Mouse (Mus musculus) testis, postnatal 10 days (tissue): ENCODE measurements around the gene A930033H14Rik.

Source experiments
- DNase-seq: peaks from one replicate; pipeline ENCODE4 v3.0.0; 2021; ENCODE audit warnings: low spot score

The A930033H14Rik gene

DNA sequence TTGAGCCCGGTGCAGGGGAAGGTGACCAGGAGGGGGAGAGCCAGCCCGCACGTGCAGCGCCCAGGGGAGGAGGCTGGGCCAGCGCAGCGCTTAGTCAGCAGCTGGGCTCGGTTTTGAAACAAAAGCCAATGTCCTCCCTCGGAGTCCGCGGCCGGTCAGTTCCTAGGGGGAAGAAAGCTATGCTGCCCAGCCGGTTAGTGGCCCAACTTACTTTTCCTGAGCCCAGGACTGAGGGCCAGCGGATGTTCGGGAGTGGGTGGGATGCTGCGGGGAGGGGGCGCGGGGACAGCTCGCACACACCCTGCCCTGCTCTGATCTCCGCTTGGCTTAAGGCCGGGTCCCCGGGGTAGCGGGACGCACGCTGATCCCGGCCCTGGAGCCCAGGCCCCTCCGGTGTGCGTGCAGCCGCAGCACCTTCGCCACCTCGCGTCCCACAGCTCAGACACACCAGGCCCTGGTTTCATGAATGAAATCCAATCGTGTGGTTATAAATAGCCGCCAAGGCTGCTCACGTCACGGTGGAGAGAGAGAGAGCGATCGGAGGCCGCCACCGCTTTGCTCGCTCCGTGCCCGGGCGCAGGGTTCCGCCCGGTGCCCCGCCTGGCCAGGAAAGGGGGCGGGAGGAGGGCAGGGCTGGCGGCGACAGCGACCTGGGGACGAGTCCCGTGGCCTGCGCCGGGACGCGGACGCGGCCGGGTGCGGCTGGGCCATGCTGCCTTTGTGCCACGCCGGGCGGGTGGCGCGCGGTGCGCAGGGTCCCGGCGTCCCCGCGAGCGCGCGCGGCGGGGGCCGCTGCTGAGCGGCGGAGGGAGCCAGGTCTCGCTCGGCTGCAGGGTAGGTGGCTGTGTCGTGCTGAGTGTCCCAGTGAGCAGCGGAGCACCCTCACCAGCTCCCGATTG, at the start of gene A930033H14Rik:
A930033H14Rik (minus strand) TSS at position 557 of the 899 bp plus-strand sequence.
- DNase-seq: peak; percentile 84

DNA sequence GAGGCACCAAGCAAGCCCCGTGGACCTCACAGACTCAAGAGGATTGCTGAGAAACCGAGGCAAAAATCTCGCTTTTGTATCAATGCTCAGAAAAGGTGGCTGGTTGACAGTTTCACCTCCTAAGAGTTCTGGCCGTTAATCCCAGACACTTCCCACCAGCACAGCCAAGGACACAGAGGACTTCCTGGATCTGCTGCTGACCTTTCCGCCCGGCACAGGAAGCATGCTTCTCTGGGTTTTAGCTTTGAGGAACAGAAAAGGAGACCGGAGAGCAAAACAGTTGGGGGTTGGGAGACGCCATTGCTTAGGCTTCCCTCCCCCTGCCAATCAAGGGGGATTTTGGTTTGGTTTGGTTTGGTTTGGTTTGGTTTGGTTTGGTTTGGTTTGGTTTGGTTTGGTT, 47.0 kb upstream of the A930033H14Rik start:
- DNase-seq: no peak

DNA sequence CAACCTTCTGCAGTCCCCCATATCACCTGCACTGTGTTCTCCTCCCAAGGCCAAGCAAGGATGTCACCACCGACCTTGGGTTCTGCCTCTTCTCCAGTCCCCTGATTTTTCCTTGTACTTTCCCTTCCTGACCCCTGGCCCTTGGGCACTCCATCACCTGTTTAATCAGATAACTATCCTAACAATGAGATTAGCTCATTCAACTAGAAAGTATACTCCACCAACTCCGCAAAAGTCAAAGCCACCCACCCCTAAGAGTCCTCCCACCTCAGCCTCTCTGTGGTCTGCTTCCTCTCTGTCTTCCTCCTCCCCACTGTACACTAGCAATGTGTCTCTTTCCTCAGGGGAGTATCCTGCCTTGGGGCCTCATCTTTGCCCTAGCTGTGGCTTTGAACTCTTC, 46.3 kb upstream of the A930033H14Rik start:
- DNase-seq: no peak

DNA sequence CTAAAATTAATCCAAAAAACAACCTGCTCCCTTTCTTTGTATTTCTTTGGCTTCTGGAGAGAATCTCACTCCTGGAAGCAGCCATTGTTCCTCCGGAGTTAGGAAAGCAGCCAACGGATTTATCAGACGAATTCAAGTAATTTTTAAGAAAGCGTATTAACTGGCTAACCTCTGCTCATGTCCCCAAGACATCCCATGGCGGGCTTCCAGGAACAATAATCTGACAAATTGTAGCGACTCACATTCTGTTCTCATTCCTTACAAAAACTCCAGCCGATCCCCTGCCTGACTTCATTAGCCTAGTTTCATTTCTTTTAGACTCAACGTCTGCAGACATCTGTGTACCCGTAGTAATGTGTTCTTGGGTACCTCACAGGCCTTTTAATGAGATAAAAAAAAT, 45.7 kb upstream of the A930033H14Rik start:
- DNase-seq: peak; percentile 79

DNA sequence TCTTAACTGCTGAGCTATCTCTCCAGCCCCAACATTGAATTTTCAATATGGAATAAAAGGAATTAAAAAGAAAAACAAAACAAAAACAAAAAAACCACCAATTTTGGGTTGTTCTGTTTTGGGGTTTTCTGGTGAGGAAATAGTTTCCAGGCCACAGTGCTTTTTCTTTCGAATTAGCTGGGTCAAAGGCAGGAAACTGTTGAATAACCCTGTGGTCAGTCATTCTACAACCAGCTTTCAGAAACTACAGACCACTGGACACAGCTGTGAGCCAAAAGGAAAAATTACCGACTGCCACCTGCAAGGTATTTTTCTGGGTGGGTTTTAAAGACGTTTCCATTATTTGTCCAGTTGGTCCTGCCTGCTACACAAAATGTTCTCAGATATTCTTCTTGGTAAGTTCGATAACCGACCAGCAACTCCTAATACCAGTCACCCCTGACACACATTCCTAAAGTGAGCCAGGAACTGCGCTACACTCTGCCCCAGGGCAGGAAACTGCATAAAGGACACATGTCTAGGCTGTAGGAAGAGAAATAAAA, 44.8 kb upstream of the A930033H14Rik start:
- no peak for DNase-seq

DNA sequence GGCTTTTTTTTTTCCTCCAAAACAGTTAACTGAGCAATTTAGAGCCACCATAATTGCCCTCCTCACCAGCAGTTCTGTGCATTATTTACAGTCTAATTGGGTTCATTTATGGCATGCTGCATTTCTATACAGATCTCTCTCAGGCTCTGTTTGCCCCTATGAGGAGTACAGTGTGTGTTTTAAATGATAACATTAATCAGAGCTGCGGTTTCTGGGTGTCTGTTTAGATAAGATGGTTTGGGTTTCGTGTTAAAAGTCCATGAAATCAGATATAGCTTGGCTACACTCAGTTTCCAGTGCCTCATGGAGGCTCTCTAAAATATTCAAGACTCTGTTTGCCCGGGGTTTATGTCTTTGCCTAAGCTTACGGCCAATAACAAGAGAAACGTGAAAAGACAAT, 42.7 kb upstream of the A930033H14Rik start:
- no peak for DNase-seq

DNA sequence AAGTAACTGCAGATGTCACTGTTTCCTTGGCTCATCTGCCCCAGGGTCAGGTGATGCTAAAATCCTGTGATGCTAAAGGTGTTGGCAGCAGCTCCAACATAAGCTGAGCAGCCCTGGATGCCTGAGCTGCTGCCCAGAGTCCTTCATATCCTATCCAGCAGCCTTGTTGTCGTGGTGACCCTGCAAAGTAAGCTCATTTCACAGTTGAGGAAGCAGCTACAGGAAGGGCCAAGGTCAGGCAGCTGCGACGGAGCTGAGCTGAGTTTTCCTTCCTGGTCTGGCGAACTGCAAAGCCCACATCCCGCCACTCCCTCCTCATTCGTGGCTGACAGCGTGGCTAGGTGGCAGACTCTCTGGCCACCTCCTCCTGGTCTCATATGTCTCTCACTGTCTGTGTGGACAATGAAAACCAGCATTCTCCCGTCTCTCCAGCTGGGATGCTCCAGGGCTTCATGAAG, 41.5 kb upstream of the A930033H14Rik start:
- no peak for DNase-seq

DNA sequence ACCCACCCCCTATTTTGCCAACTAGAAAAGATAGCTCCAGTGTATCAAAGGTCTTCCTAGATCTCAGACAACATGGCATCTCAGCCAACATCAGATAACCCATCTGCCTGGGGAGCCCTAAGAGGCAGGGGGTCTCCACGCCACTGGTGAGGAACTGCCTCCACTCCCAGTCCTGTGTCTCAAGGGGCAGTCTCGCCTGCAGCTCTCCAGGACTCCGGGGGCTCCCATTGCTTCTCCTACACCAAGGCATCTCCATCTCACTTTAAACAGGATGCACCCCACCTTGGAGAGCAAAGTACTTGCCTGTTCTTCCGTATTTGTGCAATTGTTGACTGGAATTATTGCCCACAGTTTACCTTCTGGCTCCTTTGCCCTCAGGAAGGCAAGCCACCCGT, 40.8 kb upstream of the A930033H14Rik start:
- no peak for DNase-seq

DNA sequence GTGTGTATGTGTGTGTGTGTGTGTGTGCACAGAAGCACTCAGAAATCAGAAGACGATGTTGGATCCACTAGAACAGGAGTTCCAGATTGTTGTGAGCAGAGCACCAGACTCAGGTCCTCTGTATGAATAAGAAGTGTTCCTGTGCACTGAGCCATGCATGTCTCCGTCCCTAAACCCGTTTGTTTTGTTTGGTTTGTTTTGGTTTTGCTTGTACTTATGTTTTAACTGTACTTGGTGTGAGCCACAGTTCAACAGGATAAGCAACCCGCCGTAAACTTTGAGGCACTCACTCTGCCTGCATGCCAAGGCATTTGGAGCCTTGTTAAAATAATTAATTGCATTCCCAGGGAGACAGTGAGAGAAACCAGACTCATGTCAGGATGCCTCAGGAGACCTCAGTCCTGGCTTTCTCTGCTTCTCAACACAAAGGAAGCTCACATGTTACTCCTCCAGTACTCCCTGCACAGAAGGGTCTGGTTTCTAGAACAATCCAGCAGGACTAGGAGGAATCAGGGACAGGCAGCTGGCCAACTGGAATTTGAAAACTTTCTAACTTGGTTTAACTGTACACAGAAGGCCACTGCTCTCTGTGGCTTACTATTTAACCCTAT, 40.3 kb upstream of the A930033H14Rik start:
- peak; percentile 58 for DNase-seq

DNA sequence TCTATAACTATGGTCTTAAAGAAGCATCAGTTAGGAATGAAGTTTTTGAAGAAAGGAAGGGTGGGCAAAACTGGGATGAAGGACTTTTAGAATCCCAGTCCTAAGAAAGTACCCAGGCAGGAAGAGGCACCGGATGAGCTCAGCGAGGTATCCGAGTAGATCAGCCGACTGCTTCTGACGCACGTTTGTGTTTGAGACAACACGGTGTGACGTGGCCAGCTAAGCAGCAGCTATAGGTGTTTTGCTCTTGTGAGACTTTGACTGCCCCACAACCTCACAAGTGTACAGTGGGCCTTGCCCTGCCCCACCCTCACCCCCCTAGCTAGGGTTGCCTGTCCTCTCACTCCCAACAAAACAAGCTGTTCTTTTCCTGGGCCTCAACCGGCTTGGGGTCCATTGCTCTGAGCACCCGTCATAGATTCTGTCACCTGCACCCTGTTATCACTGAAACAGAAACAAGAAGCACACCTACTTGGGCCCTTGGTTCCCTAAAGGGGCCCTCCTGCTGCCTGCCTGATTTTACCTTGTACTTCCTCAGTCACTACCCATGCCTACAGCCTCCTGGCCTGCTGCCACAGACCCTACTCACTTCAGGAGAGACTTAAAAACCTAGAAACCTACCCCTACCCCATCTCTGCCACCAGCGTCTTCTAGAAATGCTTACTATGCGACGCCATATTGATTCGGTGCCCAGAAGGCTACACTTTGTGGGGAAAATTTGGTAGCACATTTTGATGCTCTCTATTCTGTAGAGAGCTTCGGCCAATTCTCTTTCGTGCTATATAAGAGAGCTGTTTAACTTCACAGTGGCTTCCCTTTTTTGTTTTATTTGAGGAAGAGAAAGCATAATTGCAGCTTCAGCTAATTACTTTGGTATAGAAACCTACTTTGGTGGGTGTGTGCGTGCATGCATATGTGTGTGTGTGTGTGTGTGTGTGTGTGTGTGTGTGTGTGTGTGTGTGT, 39.5 kb upstream of the A930033H14Rik start:
- DNase-seq: no peak

DNA sequence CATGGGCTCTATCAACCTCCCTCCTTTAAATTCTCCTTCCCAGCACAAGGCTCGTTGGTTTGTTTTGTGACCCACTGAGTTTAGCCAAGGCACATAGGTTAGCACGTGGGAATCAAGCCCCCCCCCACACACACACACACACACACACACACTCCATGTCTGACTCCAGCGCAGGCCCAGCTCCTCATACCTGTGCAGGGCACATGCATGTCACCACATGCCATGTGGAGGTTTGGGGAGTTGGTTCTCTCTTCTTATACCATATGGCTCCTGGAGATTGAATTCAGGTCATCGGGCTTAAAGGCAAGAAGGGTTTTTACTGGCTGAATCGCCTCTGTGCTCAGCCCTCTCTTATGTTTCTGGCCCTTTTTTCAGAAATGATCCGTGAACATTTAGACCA, 38.4 kb upstream of the A930033H14Rik start:
- no peak for DNase-seq

DNA sequence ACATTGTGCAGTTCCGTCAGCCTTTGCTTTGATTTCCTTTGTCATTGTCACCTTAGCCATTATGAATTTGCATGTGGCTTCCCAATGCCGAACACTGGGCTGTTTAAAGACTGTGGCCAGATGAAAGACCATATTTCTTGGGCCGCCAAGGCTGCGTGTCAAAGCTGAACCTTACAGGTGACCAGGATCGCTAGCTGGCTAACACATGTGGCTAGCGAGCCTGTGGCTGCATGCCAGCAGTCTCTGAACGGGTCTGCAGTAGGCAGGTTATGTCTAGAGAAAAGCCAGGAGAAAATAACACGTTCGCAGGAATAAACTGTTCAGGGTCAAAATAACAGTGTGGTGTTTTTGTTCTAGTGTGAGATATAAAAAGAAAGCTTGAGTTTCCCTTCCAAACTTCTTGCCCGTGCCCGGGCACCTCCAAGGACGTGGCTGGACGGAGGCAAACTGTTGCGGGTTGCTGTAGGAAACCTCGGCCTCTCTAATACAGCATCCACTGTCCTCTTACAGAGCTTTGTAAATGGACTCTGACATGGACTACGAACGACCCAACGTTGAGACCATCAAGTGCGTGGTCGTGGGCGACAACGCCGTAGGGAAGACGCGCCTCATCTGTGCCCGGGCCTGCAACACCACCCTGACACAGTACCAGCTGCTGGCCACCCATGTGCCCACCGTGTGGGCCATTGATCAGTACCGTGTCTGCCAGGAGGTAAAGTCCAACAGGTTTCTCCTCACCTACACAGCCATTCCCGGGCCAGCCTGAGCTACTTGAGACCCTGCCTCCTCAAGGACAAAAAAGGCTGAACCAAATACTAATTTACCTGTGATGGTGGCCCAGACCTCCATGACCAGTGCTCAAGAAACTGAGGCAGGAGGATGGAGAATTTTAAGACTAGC, 35.6 kb upstream of the A930033H14Rik start:
- peak; percentile 66 for DNase-seq

DNA sequence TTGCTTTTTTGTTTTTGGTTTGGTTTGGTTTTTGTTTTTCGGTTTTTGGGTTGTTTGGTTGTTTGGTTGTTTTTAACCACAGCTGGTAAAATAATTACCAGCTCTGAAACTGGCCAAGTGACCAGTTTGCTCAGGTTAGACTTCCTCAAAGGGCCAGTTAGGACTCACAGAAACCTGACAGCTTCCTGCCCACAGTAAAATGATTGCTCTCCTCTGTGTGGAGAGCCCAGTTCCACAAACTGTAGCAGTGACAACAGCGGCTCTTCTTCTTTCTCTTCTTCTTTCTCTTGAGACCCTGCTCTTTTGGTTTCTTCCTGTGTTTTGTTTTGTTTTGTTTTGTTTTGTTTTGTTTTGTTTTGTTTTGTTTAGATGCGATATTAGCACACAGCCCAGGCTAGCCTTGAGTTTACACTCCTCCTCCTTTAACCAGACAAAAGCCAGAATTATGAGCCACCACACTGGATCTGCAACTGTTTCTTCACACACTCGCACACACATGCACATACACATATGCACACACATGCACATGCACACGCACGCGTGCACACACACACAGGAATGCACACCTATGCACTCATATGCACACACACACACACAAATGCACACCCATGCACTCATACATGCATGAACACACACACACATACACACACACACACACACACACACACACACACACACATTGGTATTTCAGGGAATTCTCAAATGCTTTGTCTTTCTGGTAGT, 34.6 kb upstream of the A930033H14Rik start:
- DNase-seq: no peak

DNA sequence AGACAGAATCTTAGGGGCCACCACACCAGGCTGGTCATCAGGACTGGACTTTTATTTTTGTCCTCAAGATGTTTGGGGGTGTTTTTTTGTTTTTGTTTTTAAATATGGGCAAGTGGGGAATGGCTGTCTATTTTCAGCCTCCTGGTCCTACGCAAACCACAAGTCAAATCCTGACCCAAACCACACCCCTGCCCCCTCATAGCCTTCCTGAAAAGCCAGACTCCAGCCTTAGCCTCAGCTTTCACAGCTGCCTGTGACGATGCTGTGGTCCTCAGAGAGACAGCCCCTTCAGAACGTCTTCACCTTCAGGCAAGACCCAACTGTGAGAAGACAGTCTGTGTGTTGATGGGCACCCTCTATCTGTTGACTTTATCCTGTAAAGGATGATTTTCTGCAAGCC, 33.9 kb upstream of the A930033H14Rik start:
- no peak for DNase-seq

DNA sequence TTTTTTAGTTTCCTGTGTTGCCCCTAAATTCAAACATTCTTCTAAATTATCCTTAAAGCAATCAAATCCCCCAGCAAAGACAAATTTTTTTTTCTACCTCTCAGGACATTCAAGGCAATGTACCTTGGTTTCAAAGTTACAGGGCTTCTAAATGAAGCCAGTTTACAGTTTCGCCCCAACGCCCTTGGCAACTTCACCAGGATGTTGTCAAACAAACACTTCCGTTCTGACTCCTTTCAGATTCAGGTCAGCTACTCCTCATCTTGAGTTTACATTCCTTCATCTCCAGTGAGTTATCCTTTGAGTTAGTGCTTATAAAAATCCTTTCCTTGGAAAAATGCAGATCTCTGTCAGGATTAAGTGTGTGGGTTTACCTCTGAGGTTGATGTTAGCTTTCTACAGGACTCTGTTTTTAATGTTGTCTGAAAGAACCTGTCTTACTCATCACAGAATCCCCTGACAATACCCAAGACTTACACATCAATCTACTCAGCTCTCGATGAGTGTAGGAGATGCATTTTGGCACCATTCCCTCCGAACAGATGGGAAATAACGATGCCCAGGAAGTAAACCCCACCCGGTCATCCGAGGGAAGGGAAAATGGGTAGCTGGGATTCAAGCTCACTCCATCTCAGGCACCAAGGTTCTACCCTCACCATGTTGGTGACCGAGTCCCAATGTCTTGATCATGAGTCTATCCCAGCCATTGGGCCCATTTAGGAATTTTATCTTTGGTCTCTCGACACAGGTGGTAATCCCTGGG, 33.2 kb upstream of the A930033H14Rik start:
- DNase-seq: no peak

DNA sequence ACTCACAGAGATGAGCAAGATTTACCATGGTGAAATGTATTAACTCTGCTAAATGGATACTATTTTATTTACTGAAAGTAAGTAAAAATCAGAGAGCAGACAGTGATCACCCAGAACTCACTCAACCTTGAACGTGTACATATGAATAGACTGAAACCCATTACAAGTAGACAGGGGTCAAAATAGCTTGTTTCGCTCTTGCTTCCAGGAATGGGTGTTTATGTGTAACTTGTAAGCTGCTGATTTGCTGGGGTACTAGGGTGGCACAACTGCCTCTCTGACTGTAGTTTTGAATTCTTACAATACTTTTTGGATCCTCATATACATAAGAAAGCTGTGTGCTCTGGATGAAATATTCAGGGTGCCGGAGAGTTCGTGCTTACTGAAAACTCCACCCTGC, 32.3 kb upstream of the A930033H14Rik start:
- DNase-seq: no peak

DNA sequence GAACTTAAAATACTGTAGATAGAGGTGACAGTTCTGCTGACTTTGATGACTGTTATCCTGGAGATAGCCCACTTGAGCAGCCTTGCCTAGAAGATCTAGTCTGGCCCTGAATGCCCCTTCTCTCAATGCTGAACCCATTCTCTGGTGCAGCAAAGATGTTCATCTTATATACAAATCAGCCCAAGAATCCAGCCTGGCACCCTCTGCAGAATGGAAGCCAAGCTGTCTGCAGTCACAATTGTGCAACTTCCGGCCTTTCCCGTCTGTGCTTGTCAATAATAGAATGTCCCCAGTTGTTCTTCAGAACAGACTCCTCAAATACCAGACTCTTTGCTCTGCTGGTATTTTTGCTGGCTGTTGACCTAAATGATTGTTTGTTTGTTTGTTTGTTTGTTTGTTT, 27.6 kb upstream of the A930033H14Rik start:
- no peak for DNase-seq

DNA sequence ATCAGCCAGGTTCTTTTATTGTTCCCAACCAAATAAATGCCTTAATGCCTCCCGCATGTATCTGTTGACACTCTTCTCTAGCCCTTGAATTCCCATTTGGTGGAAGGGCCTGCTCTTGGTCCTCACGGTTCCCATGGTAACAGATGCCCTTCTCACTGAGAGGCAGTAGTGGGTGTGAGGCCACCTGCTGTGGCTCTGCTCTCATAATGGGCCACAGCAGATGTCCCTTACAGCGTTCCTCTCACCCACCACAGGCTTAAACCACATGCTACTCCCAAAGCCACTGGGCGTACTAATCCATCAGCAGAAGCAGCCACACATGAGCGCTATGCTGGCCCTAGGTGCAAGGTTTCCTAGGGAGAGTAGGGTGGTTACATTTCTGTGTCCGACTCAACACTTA, 25.4 kb upstream of the A930033H14Rik start:
- DNase-seq: no peak

DNA sequence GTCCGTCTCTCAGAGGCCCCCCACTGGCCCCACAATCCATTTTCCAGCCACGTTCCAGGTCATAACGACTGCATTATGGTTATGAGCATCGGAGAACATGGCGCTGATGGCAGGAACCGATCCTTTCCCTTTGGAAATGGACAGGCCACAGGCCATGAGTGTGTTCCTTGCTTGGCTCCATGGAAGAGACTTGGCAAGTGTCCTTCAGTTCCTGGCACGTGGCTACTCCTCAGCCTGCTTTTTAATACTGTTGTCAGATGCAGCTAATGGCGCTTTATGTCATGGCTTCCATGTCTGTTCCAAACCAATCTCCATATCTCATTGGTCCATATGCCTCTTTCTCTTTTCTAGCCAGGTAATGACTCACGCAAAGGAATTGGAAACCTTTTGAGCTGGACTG, 24.9 kb upstream of the A930033H14Rik start:
- no peak for DNase-seq

DNA sequence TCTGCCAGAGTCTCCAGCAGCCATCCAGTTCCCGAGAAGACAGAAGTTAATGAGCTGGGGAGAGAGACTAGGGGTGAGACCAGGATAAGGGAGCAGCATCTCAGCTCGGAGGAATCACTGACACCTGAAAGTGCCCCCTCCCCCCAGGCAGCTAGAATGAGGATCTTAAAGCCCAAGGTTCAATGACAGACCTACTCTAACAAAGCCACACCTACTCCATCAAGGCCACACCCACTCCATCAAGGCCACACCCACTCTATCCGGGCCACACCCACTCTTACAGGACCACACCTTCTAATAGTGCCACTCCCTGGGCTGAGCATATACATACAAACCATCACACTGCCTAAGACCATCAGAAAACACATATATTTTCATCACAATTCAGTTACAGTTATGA, 24.3 kb upstream of the A930033H14Rik start:
- peak; percentile 52 for DNase-seq
